Mouse (Mus musculus): ENCODE data around the gene Prodh2. TPM values are rescaled to one million over a fixed set of nuclear protein-coding genes. Genes with fewer than 3 reads are reported as not detected.
A peak's percentile ranks its signal among the peaks of the same experiment; 100 is the strongest.

Gene Prodh2
- 203 and 205 TPM in 2 replicates for polyA plus RNA-seq (2015; fragmentation: Nextera tagmentation; extraction: Ambion mirVana)

- peak within 1 kb of the TSS; percentile 78 for H3K27ac ChIP-seq (ENCODE audit: low read depth)
- peak within 1 kb of the TSS; percentile 61 for H3K9ac ChIP-seq (replicated peaks)
- DNase-seq (peak; percentile 66), ATAC-seq (peak; percentile 91)
- no peaks in the 10 kb centered on the region for H3K36me3 ChIP-seq (replicated peaks; ENCODE audit: insufficient read depth, low read length)
- TF ChIP-seq CTCF (IDR thresholded peaks at IDR 0.05; ENCODE audit: low read depth), result peak; percentile 24; the same call in 1 of the 2 replicates
- peak; percentile 12; the same call in 1 of the 2 replicates for TF ChIP-seq EP300 (IDR thresholded peaks at IDR 0.05; ENCODE audit: low read depth)
- peak within 1 kb of the TSS; percentile 35 for H3K4me3 ChIP-seq (ENCODE audit: low read depth, low read length)
- H3K4me1 ChIP-seq (ENCODE audit: insufficient read depth), result peaks cover 3% of the 10 kb centered on the region; the same call in 1 of the 2 replicates
- no peaks in the 10 kb centered on the region for H3K9me3 ChIP-seq (ENCODE audit: low read length)
- WGBS (ENCODE audit: insufficient replicate concordance), result 51% methylated on average over 11 of the region's 11 CpGs
- H3K27me3 ChIP-seq (ENCODE audit: insufficient read depth, low read length), result no peaks in the 10 kb centered on the region
- H3K4me2 ChIP-seq (ENCODE audit: low read depth, low read length), result peak within 1 kb of the TSS; percentile 62
Measured at GRCm38 (mm10) chr7:30493401-30493931, at the start of gene Prodh2. Gene Prodh2 (plus strand): TSS chr7:30493622.

DNA sequence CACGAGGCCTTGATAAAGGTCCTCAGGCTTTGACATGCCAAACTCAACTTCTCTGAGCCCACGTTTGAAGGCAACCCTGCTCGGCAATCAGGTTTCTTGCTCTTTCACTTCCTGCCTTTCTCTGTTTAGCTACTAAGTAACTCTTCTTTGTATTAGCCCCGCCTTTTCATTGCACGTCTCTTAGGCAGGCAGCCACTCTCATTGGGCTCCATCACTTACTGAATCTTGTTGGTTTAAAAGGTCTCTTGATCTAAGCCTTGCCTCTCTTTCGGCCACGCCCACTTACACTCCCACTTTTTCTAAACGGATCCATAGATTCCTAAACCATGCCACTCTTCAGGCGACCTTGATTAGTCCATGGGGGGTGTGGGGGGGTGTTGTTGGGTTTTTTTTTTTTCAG lies 49.7 kb upstream of the Prodh2 start:
- Histone ChIP-seq H3K9ac (replicated peaks) (no peak overlapping the region), H3K27me3 (ENCODE audit: insufficient read depth, low read length) (peaks cover 28% of the 10 kb centered on the region), H3K4me3 (ENCODE audit: low read depth, low read length) (no peak overlapping the region), H3K27ac (ENCODE audit: low read depth) (no peak overlapping the region), H3K36me3 (replicated peaks; ENCODE audit: insufficient read depth, low read length) (no peaks in the 10 kb centered on the region), H3K4me1 (ENCODE audit: insufficient read depth) (peaks cover 12% of the 10 kb centered on the region), H3K4me2 (ENCODE audit: low read depth, low read length) (0 out of 2 replicates have a peak overlapping the region, but pooled peaks have one; percentile 27), H3K9me3 (ENCODE audit: low read length) (no peaks in the 10 kb centered on the region)
- WGBS (ENCODE audit: insufficient replicate concordance), result 21% methylated on average over 9 of the region's 9 CpGs
- ATAC-seq (no peak; the same call in 1 of the 2 replicates), DNase-seq (no peak)
- TF ChIP-seq CTCF (IDR thresholded peaks at IDR 0.05; ENCODE audit: low read depth) (no peak), EP300 (IDR thresholded peaks at IDR 0.05; ENCODE audit: low read depth) (no peak)

DNA sequence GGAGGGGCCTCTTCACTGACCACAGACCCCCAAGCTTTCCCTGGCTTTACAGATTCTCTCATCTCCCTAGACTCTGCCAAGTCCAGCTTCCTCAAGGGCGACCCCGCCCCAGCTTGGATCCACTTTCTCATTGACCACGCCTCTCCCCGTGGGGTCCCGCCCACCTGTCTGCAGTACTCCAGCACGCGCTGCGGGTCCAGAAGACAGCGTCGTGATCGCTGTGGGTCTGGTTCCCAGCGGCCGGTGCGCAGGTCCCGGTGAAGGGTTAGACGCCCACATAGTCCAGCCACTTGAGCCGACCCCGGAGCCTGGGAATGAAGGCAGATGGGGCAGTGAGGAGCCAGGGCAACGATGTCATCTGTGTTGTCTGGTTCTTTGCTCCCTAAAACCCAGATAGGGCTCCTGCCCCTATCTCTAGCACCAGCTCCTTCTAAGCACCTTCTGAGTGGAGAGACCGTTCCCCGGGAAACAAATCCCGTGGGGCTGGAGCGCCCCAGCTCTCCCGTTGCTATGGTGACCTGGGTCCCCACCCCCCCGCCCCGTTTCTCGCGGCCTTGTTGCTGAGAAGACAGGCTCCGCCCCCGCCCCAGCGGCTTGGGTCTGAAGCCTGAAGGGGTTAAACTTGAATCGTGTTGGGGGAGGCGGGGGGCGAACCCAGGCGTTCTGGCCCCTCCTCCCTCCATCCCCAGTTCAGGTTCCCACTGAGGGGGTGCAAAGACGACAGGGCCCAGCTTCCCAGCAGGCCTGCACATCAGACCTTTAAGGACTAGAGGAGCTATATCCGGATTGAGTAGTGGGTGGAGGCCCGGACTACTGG lies 49.1 kb upstream of the Prodh2 start:
- ATAC-seq (0 out of 2 replicates have a peak, but pooled peaks have one; percentile 5), DNase-seq (no peak)
- H3K36me3 ChIP-seq (replicated peaks; ENCODE audit: insufficient read depth, low read length), result no peaks in the 10 kb centered on the region
- H3K9me3 ChIP-seq (ENCODE audit: low read length), result no peaks in the 10 kb centered on the region
- peaks cover 28% of the 10 kb centered on the region for H3K27me3 ChIP-seq (ENCODE audit: insufficient read depth, low read length)
- peak overlapping the region; percentile 83 for H3K4me2 ChIP-seq (ENCODE audit: low read depth, low read length)
- H3K4me3 ChIP-seq (ENCODE audit: low read depth, low read length), result 0 out of 2 replicates have a peak overlapping the region, but pooled peaks have one; percentile 50
- no peak overlapping the region for H3K9ac ChIP-seq (replicated peaks)
- no peak overlapping the region for H3K27ac ChIP-seq (ENCODE audit: low read depth)
- TF ChIP-seq CTCF (IDR thresholded peaks at IDR 0.05; ENCODE audit: low read depth) (no peak), EP300 (IDR thresholded peaks at IDR 0.05; ENCODE audit: low read depth) (no peak)
- 3% methylated on average over 36 of the region's 38 CpGs for WGBS (ENCODE audit: insufficient replicate concordance)
- H3K4me1 ChIP-seq (ENCODE audit: insufficient read depth), result peaks cover 12% of the 10 kb centered on the region

- H3K36me3 ChIP-seq (replicated peaks; ENCODE audit: insufficient read depth, low read length), result no peaks in the 10 kb centered on the region
- peak within 1 kb of the TSS; percentile 50 for H3K4me3 ChIP-seq (ENCODE audit: low read depth, low read length)
- DNase-seq (peak; percentile 49), ATAC-seq (peak; percentile 41; the same call in 1 of the 2 replicates)
- no peaks in the 10 kb centered on the region for H3K9me3 ChIP-seq (ENCODE audit: low read length)
- 1% methylated on average over 42 of the region's 72 CpGs for WGBS (ENCODE audit: insufficient replicate concordance)
- H3K4me1 ChIP-seq (ENCODE audit: insufficient read depth), result peaks cover 12% of the 10 kb centered on the region
- TF ChIP-seq CTCF (IDR thresholded peaks at IDR 0.05; ENCODE audit: low read depth) (no peak), EP300 (IDR thresholded peaks at IDR 0.05; ENCODE audit: low read depth) (no peak)
- no peak within 1 kb of the TSS for H3K27ac ChIP-seq (ENCODE audit: low read depth)
- peaks cover 28% of the 10 kb centered on the region for H3K27me3 ChIP-seq (ENCODE audit: insufficient read depth, low read length)
- peak within 1 kb of the TSS; percentile 83 for H3K4me2 ChIP-seq (ENCODE audit: low read depth, low read length)
- no peak within 1 kb of the TSS; the same call in 1 of the 2 replicates for H3K9ac ChIP-seq (replicated peaks)
Measured at GRCm38 (mm10) chr7:30444971-30445751, 48.3 kb upstream of the Prodh2 start, which contains the start of gene Aplp1. Gene Aplp1 (minus strand): TSS chr7:30445535.

DNA sequence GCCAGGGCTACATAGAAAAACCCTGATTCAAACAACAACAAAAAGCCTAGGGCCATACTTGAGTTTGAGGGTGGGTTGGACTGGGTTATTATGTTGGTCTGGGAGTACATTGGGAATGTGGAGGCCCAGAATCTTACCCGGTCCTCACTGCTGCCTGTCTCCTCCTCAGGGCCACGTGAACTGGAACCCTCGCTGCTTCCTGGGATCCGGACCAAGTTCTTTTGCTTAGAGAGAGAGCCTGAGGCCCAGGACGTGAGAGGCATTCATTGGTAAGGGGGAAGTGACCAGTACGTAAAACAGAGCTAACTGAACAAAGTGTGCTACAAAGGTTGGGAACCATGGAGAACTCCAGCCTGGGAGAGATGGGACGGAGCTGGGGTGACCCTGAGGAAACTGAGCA lies 43.2 kb upstream of the Prodh2 start:
- no peaks in the 10 kb centered on the region for H3K36me3 ChIP-seq (replicated peaks; ENCODE audit: insufficient read depth, low read length)
- H3K9ac ChIP-seq (replicated peaks), result no peak overlapping the region
- ATAC-seq (no peak), DNase-seq (no peak)
- H3K27ac ChIP-seq (ENCODE audit: low read depth), result no peak overlapping the region
- WGBS (ENCODE audit: insufficient replicate concordance), result 72% methylated on average over 7 of the region's 7 CpGs
- no peak overlapping the region for H3K4me3 ChIP-seq (ENCODE audit: low read depth, low read length)
- TF ChIP-seq CTCF (IDR thresholded peaks at IDR 0.05; ENCODE audit: low read depth), result no peak
- no peak for TF ChIP-seq EP300 (IDR thresholded peaks at IDR 0.05; ENCODE audit: low read depth)
- peaks cover 32% of the 10 kb centered on the region for H3K27me3 ChIP-seq (ENCODE audit: insufficient read depth, low read length)
- H3K9me3 ChIP-seq (ENCODE audit: low read length), result no peaks in the 10 kb centered on the region
- no peak overlapping the region for H3K4me2 ChIP-seq (ENCODE audit: low read depth, low read length)
- peaks cover 13% of the 10 kb centered on the region for H3K4me1 ChIP-seq (ENCODE audit: insufficient read depth)
